Mouse (Mus musculus) kidney, postnatal 0 days (tissue): ENCODE data around the gene Inpp5d. TPM values are rescaled to one million over a fixed set of nuclear protein-coding genes. Genes with fewer than 3 reads are reported as not detected.
"Not testable (repeated sequence)": the region's sequence is repeated elsewhere in the genome, so short reads cannot be mapped to it uniquely, and the experiment has no call there.

Experiments
- ATAC-seq: fragments of 200-750 bp; cut with Nextera tagmentation; replicated peaks from 2 replicates; pipeline ENCODE4 v1.8.0; 2017; ENCODE audit warnings: low read depth, moderate number of reproducible peaks, moderate TSS enrichment, moderate library complexity; ENCODE audit not compliant: low FRiP score
- DNase-seq: peaks from one replicate; pipeline ENCODE4 v3.0.0-alpha.2; 2016; ENCODE audit warnings: low spot score
- H3K27ac ChIP-seq: fragments of 300-500 bp; sonication (generic); 2 replicates; pipeline ENCODE4 v1.5.1; 2014; ENCODE audit warnings: mild to moderate bottlenecking
- H3K27me3 ChIP-seq: fragments of 300-500 bp; sonication (generic); 2 replicates; pipeline ENCODE4 v1.6.1; 2014; ENCODE audit warnings: low read length, mixed read lengths; ENCODE audit not compliant: insufficient read depth
- H3K36me3 ChIP-seq: fragments of 300-500 bp; sonication (generic); 2 replicates; pipeline ENCODE4 v1.6.1; 2014; ENCODE audit warnings: low read length, mixed read lengths; ENCODE audit not compliant: insufficient read depth
- H3K4me1 ChIP-seq: fragments of 300-500 bp; sonication (generic); replicated peaks from 2 replicates; pipeline ENCODE4 v1.6.1; 2014; ENCODE audit warnings: antibody characterized with exemption, low read length, mixed read lengths; ENCODE audit not compliant: insufficient read depth
- H3K4me2 ChIP-seq: fragments of 300-500 bp; sonication (generic); 2 replicates; pipeline ENCODE4 v1.6.1; 2014; ENCODE audit warnings: mild to moderate bottlenecking, low read length, moderate library complexity, mixed read lengths
- H3K4me3 ChIP-seq: fragments of 300-500 bp; sonication (generic); replicated peaks from 2 replicates; pipeline ENCODE4 v1.5.1; 2014; ENCODE audit warnings: low read depth, low read length
- H3K9ac ChIP-seq: fragments of 300-500 bp; sonication (generic); 2 replicates; pipeline ENCODE4 v1.6.1; 2014; ENCODE audit warnings: low read depth, low read length
- H3K9me3 ChIP-seq: fragments of 300-500 bp; sonication (generic); replicated peaks from 2 replicates; pipeline ENCODE4 v1.6.1; 2016; ENCODE audit warnings: low read length, inconsistent platforms, mixed read lengths
- CTCF ChIP-seq: IDR thresholded peaks from 2 replicates; pipeline ENCODE4 v1.5.1; 2016; ENCODE audit warnings: antibody characterized with exemption, low read depth, mild to moderate bottlenecking, moderate library complexity
- WGBS: fragments of 180-500 bp; shearing (Covaris S2); extraction: QIAGEN DNeasy Blood & Tissue Kit; methylation state at CpG from one replicate; pipeline ENCODE4 v1.1.7; 2014; 5-methylcytosine and 5-hydroxymethylcytosine counted together
- polyA plus RNA-seq: library from polyadenylated mRNA; unstranded; fragments of >200 nt; fragmentation: Nextera tagmentation; extraction: Ambion mirVana; gene quantifications from 2 replicates; pipeline ENCODE4 v1.2.1, GENCODE M21; 2015

Inpp5d gene
- polyA plus RNA-seq, 1 experiment from 2014 or later: 6.6 TPM

DNA sequence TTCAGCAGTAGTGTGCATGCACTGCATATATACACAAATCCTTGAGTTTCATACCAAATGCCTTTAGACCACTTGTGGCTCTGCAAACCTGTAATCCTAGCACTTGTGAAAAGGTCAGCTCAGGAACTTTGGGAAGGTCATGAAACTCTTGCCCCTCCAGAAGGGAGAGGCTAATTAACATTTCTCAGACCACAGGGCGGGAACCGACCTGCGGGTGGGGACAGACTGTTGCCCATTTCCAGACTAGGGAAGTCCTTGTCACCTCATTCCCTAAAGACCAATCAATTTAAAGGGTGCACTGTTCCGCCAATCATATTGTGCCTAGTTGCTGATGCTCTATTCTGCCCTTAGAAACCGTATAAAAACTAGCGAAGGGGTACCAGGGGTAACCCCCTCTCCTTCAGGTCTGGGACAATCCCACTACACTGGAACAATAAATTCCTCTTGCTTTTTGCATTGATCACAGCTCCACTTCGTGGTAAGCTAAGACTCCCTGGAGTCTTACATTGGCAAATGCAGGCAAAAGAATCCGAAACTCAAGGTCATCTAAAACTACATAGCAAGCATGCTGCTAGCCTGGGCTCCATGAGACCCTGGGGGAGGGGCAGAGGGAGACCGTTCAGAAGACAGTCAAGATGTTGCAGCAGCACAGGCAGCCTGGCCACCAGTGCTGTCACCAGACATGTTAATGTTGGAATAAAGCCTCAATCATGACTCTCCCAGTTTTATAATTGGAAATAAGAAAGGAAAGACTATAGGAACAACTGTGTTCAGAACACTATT lies 53.9 kb downstream of the Inpp5d start:
- no peak for TF ChIP-seq CTCF
- Histone ChIP-seq H3K36me3 (no peaks in the 10 kb centered on the region), H3K4me1 (no peaks in the 10 kb centered on the region), H3K27ac (no peak overlapping the region), H3K9me3 (no peaks in the 10 kb centered on the region), H3K27me3 (no peaks in the 10 kb centered on the region), H3K4me3 (no peak overlapping the region), H3K9ac (no peak overlapping the region), H3K4me2 (no peak overlapping the region)
- DNase-seq (no peak), ATAC-seq (no peak)
- WGBS: 75% methylated on average over 9 of the region's 9 CpGs

DNA sequence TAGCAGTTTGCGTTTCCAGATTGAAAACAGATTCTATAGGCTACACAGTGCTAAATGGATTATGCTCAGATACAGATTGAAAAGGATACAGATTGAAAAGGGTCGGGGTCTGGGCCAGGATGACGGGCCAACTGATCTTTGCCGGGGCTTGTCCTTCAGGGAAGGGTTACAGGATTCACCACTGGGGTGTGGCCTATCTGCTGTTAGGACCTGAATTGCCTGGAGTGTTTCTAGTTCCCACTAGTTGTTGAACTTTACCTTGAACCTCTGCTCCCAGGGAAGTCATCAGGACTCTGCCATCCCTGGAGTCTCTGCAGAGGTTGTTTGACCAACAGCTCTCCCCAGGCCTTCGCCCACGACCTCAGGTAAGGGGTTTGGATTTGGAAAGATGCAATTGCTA lies 55.9 kb downstream of the Inpp5d start:
- no peak for TF ChIP-seq CTCF
- Histone ChIP-seq H3K9ac (no peak overlapping the region), H3K9me3 (no peaks in the 10 kb centered on the region), H3K4me3 (no peak overlapping the region), H3K4me2 (no peak overlapping the region), H3K36me3 (no peaks in the 10 kb centered on the region), H3K27me3 (no peaks in the 10 kb centered on the region), H3K4me1 (no peaks in the 10 kb centered on the region), H3K27ac (no peak overlapping the region)
- DNase-seq (no peak), ATAC-seq (no peak)
- WGBS: 80% methylated on average over 6 of the region's 6 CpGs

DNA sequence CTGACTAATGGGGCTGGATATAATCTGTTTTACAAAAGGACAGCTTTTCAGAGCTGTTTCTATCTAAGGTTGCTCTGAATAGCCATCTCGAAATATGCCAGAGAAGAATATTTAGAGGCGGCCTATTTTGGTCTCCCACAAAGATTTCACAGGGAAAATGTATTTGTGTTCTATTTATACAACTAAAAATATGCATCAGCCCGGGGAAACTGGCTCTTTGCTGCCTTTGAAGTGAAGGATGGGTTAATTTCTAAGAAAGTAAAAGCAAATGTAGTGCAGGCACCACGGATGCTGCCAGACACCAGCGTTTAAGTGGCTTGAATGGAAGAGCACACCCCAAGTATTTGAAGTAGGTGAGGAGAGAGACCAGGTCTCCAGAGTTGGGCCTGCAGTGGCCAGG lies 59.0 kb downstream of the Inpp5d start:
- H3K36me3 ChIP-seq: no peaks in the 10 kb centered on the region
- no peak overlapping the region for H3K4me3 ChIP-seq
- no peak overlapping the region for H3K4me2 ChIP-seq
- no peak for ATAC-seq
- no peaks in the 10 kb centered on the region for H3K27me3 ChIP-seq
- no peak overlapping the region for H3K9ac ChIP-seq
- no peaks in the 10 kb centered on the region for H3K4me1 ChIP-seq
- no peak for TF ChIP-seq CTCF
- 78% methylated on average over 5 of the region's 5 CpGs for WGBS
- H3K9me3 ChIP-seq: no peaks in the 10 kb centered on the region
- no peak overlapping the region for H3K27ac ChIP-seq
- no peak for DNase-seq

DNA sequence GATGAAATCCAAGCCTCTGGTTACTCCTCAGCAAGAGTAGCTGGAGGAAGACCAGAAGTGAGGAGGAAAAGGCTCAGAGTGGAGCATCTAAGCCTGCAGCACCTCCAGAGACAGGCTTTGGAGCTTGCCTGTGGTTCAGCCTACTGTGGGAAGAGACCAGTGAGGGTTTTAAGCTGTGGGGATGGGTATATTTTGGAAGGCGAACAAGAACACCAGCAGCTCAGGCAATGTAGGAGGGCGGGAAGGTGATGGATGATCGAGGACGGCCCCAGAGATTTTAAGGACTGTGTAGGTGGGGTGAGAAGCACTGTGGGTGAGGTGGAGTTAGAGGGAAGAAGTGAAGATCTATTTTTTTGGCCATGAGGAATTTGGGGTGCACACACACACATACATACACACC lies 60.8 kb downstream of the Inpp5d start:
- TF ChIP-seq CTCF: no peak
- Histone ChIP-seq H3K36me3 (no peaks in the 10 kb centered on the region), H3K9me3 (no peaks in the 10 kb centered on the region), H3K27me3 (no peaks in the 10 kb centered on the region), H3K9ac (no peak overlapping the region), H3K4me2 (no peak overlapping the region), H3K4me1 (no peaks in the 10 kb centered on the region), H3K4me3 (no peak overlapping the region), H3K27ac (no peak overlapping the region)
- ATAC-seq (no peak), DNase-seq (no peak)
- 85% methylated on average over 4 of the region's 4 CpGs for WGBS

DNA sequence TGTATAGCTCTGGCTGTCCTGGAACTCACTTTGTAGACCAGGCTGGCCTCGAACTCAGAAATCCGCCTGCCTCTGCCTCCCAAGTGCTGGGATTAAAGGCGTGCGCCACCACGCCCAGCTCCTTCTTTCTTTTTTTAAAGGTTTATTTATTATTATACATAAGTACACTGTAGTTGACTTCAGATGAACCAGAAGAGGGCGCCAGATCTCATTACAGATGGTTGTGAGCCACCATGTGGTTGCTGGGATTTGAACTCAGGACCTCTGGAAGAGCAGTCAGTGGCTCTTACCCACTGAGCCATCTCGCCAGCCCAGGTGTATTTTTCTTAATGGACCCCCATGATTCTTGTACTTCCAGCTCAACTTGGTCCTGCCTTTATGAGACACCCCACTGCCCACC lies 62.4 kb downstream of the Inpp5d start:
- not testable (repeated sequence) for H3K27me3 ChIP-seq, H3K4me1 ChIP-seq, DNase-seq, H3K27ac ChIP-seq, H3K4me3 ChIP-seq, ATAC-seq, H3K9me3 ChIP-seq, H3K4me2 ChIP-seq, H3K9ac ChIP-seq, H3K36me3 ChIP-seq
- WGBS: 78% methylated on average over 6 of the region's 7 CpGs

DNA sequence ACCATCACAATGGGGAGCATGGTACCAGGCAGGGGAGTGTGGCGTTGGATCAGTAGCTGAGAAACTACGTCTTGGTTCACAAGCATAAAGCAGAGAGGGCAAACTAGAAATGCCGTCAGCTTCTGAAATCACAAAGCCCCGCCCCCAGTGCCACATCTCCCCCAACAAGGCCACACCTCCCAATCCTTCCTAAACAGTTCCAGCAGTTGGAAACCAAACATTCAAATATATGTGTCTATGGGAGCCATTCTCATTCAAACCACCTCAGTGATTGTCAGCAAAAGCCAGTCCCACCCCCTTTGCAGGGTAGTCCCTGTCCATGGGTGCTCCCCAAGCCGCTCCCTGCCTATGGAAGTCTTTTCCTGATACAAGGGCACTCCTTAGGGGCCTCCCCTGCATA lies 64.0 kb downstream of the Inpp5d start:
- DNase-seq: no peak
- no peaks in the 10 kb centered on the region for H3K4me1 ChIP-seq
- H3K4me3 ChIP-seq: no peak overlapping the region
- no peaks in the 10 kb centered on the region for H3K36me3 ChIP-seq
- TF ChIP-seq CTCF: no peak
- WGBS: 91% methylated on average over 5 of the region's 5 CpGs
- ATAC-seq: no peak
- no peaks in the 10 kb centered on the region for H3K27me3 ChIP-seq
- H3K27ac ChIP-seq: no peak overlapping the region
- H3K9ac ChIP-seq: no peak overlapping the region
- no peak overlapping the region for H3K4me2 ChIP-seq
- no peaks in the 10 kb centered on the region for H3K9me3 ChIP-seq

DNA sequence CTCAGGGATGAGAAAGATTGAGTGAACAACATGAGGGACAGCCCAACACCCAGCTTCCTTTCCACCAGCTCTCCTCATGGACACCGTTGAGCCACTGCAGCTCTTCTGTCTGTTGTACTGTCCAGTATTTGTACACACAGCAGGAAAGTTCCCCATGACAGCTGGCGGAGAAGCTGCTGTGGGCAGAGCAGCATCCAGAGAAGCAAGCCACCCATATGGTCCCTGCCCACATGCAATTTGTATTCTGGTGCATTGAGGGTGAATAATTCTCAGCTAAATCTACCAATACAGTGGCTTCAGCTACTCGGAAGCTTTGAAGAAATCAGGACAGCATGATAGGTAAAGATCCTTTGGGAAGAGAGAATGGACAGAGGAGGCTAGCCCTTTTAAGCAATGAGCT lies 64.7 kb downstream of the Inpp5d start:
- no peak overlapping the region for H3K4me3 ChIP-seq
- TF ChIP-seq CTCF: no peak
- H3K4me2 ChIP-seq: no peak overlapping the region
- no peaks in the 10 kb centered on the region for H3K9me3 ChIP-seq
- H3K4me1 ChIP-seq: no peaks in the 10 kb centered on the region
- no peaks in the 10 kb centered on the region for H3K27me3 ChIP-seq
- 93% methylated on average over 3 of the region's 3 CpGs for WGBS
- H3K36me3 ChIP-seq: no peaks in the 10 kb centered on the region
- no peak overlapping the region for H3K27ac ChIP-seq
- DNase-seq (no peak), ATAC-seq (no peak)
- H3K9ac ChIP-seq: no peak overlapping the region
